Comparison of ENCODE assay signal across 8 mouse cellular contexts in the genomic region with DNA sequence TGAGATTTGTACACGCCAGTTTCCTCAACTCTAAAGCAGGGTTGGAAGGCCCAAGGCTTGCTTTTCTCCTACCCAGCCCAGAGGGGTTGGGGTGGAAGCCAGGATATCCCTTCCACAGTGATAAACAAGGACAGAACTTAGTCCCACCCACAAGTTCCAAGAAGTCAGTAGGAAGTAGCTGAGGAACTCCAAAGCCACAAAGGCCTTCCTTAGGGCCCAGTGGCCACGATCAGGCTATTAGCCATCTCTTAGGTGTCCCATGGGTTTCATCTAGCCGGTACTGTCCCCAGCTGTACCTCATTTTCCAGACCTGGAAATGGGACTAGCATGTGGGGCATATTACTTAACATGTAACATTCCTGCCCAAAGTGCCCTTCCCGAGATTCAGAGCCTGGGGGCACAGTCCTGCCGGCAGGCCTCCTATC.
A peak's percentile ranks its signal among the peaks of the same experiment; 100 is the strongest.
DNase-seq lines count a peak whose midpoint lies in the region; ATAC-seq lines count a peak whose summit lies in the region.

No protein-coding gene starts in this region.

- ATAC-seq in embryonic facial prominence, embryonic 14.5 days (ENCODE audit: low read depth): no peak
- ATAC-seq in lung, embryonic 16.5 days (ENCODE audit: low read depth): peak; percentile 27; the same call in 1 of the 2 replicates

- no peak overlapping the region for H3K4me2 ChIP-seq in embryonic facial prominence, embryonic 14.5 days (ENCODE audit: low read depth, low read length)
- no peak overlapping the region for H3K4me2 ChIP-seq in lung, embryonic 16.5 days (ENCODE audit: low read depth, low read length)

- H3K27ac ChIP-seq in embryonic facial prominence, embryonic 14.5 days (replicated peaks; ENCODE audit: low read depth, low read length): peak overlapping the region; percentile 74
- H3K27ac ChIP-seq in lung, embryonic 16.5 days (ENCODE audit: low read length): peak overlapping the region; percentile 92

- H3K27me3 ChIP-seq in embryonic facial prominence, embryonic 14.5 days (replicated peaks; ENCODE audit: control insufficient read depth, insufficient read depth, low read length): no peaks in the 10 kb centered on the region
- H3K27me3 ChIP-seq in lung, embryonic 16.5 days (ENCODE audit: control insufficient read depth, insufficient read depth, low read depth, low read length): no peaks in the 10 kb centered on the region

- peak; percentile 51 for DNase-seq in adrenal gland, adult 2 months
- no peak for DNase-seq in adrenal gland, adult 18-20 months (ENCODE audit: low spot score in 2 of 2)
- no peak for DNase-seq in embryonic facial prominence, embryonic 14.5 days (ENCODE audit: low spot score)
- DNase-seq in kidney, adult 18-20 months: peak; percentile 51
- DNase-seq in natural killer cell, adult 2 months (ENCODE audit: low spot score in 2 of 2): no peak
- DNase-seq in adrenal gland, postnatal 25 days: no peak
- DNase-seq in cerebellum, postnatal 4 days (ENCODE audit: low spot score in 2 of 2): no peak

- no peaks in the 10 kb centered on the region for H3K9me3 ChIP-seq in embryonic facial prominence, embryonic 14.5 days (ENCODE audit: control insufficient read depth, low read length)
- H3K9me3 ChIP-seq in lung, embryonic 16.5 days (ENCODE audit: control insufficient read depth, low read length): no peaks in the 10 kb centered on the region

- WGBS in embryonic facial prominence, embryonic 14.5 days: 30% methylated on average over 5 of the region's 5 CpGs
- 41% methylated on average over 5 of the region's 5 CpGs for WGBS in lung, embryonic 16.5 days

- H3K36me3 ChIP-seq in embryonic facial prominence, embryonic 14.5 days (ENCODE audit: control insufficient read depth, insufficient read depth, low read length): no peaks in the 10 kb centered on the region
- H3K36me3 ChIP-seq in lung, embryonic 16.5 days (ENCODE audit: control insufficient read depth, insufficient read depth, low read length): no peaks in the 10 kb centered on the region

- no peak overlapping the region for H3K4me3 ChIP-seq in embryonic facial prominence, embryonic 14.5 days (ENCODE audit: low read depth, low read length)
- no peak overlapping the region for H3K4me3 ChIP-seq in lung, embryonic 16.5 days (ENCODE audit: low read length)

- H3K4me1 ChIP-seq in embryonic facial prominence, embryonic 14.5 days (ENCODE audit: control insufficient read depth, insufficient read depth, low read length): peaks cover 32% of the 10 kb centered on the region
- H3K4me1 ChIP-seq in lung, embryonic 16.5 days (replicated peaks; ENCODE audit: control insufficient read depth, insufficient read depth, low read length): peaks cover 32% of the 10 kb centered on the region

- no peak overlapping the region for H3K9ac ChIP-seq in embryonic facial prominence, embryonic 14.5 days (ENCODE audit: low read depth, low read length)
- H3K9ac ChIP-seq in lung, embryonic 16.5 days (ENCODE audit: low read length): peak overlapping the region; percentile 11; the same call in 1 of the 2 replicates

Comparison
In these comparisons a context has a peak if more than half of its experiments do, and no peak if none do; other contexts are left out.
1. DNase-seq: peak in adrenal gland, adult 2 months (single experiment) and kidney, adult 18-20 months (single experiment); none in adrenal gland, adult 18-20 months (0 of 2), embryonic facial prominence, embryonic 14.5 days (single experiment), natural killer cell, adult 2 months (0 of 2), adrenal gland, postnatal 25 days (single experiment) and cerebellum, postnatal 4 days (0 of 2).